Mouse (Mus musculus) right cerebral cortex, postnatal 10 days (tissue): ENCODE measurements at regions not wholly inside any gene's neighbourhood (a gene's known extent, or its start where the extent isn't known, plus 50 kb on each side); places are given as distances from the start of the nearest gene placed in this dataset.
"Not testable (repeated sequence)": the region's sequence is repeated elsewhere in the genome, so short reads cannot be mapped to it uniquely, and the experiment has no call there.

Experiments used
- DNase-seq, 2 experiments: peaks; one replicate each; pipeline ENCODE4 v3.0.0; 2021; ENCODE audit warnings: low spot score in 2 of 2

DNA sequence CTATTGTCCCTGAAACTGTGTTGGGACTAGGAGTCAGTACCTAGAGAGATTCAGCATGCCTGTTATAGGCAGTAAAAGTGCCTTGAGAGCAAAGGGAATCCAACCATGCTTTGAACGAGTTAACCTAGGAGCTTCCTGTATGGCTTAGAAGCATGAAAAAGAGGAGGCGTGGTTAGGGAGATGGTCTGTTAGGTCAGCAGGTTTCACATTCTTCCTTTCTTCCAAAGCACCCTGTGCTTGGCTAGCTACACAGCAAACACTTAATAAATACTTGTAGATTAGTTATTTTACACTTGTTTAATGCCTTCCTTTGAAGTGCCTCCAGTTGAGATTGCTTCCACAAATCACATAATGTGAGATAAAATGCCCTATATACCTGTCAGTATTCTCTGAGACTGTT is 284.9 kb upstream of the Adgra3 start:
- DNase-seq, result no peak

DNA sequence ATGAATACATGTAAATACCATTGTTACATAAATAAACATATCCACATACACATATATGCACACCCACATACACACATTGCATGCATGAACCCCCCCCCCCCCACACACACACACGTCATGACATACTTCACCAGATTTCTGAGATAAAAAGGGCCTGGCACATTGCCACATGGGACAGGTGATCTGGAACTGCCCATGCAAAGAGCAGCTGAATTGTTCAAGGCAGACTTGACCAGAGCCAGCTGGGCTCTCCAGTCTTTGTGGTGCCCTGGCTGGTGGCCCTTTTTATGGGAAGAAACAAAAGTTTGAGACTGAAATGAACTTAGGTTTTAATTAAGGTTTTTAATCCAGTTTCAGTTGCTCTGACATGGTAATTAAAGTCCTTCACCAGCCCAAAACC is 250.7 kb upstream of the Adgra3 start:
- DNase-seq, result peak; percentile 23 to 29

DNA sequence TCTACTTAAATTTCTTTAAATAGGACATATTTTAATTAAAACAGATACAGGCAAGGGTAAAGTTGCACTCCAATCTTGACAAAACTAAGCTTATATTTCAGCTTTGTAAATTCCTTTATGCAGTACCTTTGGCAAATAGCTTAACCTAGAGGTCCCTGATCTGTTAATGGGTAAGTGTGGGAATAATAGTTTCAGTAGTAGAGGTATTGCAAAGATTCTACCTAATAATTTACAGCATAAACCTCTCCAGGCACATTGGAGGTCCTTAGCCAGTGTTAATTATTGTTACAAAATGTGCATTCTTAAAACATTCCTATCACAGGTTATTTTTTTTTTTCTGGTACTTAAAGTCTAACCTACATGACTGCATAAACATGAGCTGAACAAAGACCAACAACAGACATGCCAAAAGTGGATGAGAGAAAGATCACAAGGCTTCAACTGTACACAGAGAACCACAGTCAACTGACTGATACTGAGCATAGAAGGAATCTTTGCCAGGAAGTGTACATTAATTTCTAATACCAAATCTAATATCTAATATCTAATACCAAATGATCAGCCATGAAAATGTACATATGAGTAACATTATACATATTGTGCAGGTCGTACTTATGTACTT is 245.2 kb upstream of the Adgra3 start:
- DNase-seq, result no peak

DNA sequence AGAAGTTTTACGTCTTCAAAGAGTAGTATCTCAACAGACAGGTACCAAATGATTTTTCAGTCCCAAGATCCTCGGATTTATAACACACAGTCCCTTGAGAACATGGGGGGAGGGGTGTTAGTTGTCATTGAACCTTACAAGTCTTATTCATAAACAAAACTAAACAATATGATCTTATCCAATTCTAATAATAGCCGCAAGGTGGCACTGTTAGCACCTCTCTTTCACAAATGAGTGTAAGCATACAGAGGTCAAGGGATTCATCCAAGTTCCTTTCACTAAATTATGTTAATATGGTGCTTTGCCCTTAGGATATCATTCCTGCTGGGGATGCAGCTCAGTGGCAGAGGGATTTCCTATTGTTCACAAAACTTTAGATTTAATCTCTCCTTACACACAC is 235.0 kb upstream of the Adgra3 start:
- no peak for DNase-seq

DNA sequence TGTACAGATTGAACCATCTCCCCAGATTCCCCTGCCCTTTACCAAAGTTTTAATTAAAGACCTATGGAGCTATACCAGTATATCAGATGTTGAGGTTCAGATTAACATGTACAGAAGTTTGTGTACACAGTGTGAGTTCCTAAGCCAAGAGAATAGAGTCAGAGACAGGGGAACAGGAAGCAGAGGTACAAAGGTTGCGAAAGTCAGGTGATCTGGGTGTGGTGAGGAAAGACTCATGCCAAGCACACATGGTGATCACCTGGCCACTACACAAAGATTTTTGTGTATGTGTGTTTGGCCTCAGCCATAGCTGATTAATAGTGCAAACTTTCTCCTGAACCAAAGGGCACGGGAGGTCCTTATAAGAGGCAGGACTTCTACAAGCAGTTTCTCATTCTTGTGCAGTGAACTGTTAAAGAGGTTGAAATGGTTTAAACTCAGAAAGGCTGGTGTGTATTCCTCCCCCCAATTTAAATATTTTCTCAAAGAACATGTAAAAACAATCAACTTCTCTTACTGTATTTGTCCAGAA is 232.1 kb upstream of the Adgra3 start:
- DNase-seq, result no peak

DNA sequence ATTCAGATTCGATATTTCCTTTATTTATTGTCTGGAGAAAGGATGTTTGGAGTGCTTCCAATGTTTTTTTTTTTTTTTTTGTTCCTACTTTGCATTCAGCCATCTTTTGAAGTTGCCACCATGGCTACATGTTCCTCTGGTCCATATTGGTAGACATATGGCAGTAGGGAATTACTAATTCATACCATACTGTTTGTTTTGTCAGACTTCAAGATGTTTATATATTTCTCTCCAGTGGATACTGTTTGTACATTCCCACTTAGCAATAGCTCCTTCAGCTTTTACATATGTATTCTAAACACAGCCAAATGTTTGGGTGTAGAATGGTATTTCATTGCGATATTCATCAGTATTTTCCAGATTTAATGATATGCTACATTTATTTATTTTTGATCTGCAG is 201.6 kb upstream of the Adgra3 start:
- DNase-seq, result no peak

DNA sequence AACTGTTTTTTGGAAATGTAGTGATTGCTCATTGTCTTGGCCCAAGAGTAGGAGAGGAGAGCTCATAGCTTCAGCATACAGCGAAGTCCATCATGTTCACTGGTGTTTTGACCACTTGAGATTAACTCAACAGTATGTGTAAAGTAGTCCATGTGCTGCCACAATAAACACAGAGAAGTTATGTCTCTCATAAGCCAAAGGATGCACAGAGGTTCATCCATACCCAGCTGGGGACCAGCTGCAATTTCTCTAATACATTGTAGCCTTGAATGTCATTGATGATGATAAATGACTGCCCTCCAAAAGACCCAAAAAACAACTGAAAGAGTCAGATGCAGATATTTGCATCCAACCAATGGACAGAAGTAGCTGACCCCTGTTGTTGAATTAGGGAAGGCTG is 199.2 kb upstream of the Adgra3 start:
- no peak for DNase-seq

DNA sequence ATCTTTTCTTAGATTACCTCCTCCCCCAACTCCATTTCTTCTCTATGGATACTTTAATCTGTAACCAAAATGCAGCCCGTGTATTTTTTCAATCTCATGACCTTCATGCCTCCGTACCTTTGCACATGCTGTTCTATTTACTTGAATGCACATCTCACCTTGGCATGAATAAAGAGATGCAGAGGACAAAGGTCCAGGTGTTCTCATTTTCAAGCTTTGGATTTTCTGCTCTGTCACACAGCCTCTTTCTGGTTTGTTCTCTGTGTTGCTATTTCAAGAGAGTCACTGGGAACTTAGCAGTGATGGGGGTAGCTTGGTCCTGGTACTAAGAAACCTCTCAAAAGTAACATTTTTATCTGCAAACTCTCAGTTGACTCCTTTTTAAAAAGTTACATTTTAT is 175.3 kb upstream of the Adgra3 start:
- DNase-seq, result no peak

DNA sequence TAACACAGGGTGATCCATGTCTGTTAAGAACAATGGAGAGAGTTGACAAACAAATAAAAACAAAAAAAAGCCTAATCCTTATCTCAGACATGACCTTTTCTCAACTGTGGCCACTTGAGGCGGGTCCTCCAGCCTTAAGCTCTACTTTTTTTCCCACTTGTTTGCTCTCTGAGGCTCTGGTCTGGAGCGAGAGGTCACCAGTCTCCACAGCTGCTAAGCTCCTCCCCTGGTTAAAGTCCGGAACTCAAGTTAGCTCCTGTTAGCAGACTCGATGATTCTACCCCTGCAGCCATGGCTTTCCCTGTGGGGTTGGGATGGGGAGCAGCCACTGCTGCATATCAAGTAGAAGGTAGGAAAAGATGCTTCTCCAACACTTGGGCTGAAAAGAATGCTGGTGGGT is 158.2 kb upstream of the Adgra3 start:
- DNase-seq, result no peak

DNA sequence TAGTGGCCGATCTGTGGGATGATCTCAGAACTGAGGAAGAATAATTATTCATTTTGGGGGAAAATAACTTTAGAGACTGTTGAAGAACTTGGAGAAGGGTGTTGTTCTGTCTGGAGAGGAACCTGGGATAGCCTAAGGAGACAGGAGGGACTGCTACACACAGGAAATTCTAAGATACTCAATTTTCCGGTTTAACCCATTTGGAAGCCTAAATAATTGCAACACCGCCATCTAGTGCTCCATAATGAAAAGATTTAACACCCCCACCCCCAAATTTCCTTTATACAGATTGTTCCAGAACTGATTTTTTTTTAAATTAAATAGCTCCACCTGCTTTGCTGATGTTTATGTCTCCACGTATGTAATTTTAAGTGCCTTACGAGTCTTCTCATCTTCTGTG is 157.2 kb upstream of the Adgra3 start:
- no peak for DNase-seq

DNA sequence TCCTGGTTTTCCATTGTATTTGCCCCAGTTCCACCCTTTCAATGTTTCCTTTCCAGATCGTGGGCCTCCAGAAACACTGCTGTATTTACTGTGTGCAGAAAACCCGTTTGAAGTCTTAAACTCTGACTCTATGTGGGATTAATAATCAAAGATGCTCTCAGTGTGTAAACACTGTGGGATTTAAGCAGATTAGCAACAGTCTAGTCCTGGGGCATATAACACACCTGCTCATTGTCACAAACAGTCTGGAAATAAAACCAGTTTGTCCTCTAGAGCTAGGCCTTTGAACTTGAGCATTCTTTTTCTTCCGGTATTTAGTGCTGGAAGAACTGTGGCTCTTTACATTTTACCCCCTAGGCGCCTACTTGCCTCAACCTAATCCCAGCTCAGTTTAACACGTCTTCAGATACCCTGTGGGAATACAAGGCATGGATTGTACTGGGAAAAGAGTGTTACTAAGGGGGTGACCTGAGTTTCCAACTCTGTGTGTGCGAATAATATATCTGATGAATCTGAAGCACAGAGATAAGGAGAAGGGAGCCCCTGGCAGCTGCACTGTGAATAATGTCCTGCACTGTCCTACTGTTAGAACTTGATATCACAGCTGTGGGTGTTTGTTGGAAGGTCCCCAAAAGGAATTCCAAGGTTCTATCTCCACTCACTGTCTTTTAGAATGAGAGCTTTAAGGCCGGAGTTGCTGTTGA is 143.7 kb upstream of the Adgra3 start:
- no peak for DNase-seq

DNA sequence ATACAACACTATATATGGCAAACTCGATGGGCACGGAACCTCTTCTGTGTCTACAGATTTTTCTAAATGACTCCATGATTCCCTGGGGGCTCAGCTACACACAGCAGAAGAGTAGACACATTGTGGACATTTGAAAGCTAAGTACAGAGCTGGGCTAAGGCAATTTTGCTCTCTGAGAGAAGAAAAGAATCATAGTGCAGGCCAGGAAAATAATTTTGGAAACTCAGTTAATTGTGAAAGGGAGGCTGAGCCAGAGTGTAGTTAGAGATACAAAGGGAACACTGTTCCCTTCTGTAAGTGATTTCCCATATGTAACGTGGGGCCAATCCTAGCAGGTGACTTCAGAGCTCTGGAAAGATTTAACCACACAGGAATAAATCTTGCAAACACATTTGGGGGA is 137.6 kb upstream of the Adgra3 start:
- no peak for DNase-seq

DNA sequence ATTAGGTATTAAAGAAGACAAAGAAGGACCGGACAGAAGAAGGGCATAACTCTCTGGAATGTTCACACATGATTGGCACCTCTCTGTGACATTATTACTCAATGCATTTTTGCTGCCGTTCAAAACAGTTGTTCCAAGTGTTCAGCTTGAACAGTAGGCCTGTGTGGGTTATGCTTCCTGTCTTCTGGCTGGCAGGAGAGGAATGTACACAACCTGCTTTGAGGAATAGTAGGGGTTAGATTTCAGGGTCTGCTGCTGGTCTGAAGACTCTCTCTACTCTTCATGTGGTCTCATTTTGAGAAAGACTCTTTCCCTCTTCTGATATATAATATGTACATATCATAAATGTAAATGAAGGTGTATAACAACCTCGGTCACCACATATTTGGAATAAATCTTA is 137.2 kb upstream of the Adgra3 start:
- DNase-seq, result no peak

DNA sequence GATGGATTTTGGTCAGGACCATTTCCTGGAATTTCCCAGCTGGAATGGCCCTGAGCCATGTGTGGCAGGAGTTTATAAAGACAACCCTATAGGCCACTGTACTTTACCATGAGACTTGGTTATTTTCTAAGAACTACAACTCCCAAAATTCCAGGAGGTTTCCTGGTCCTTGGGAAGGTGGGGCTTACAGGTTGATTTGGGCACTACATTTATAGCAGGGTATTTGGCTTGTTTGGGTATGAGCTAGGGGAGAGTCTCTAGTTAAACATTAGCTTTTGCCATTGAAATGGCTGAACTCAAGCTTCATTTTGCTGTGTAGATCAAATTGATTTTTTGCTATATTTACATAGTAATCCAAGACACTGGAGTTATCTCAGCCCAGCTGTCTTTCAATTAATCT is 130.6 kb upstream of the Adgra3 start:
- no peak for DNase-seq

DNA sequence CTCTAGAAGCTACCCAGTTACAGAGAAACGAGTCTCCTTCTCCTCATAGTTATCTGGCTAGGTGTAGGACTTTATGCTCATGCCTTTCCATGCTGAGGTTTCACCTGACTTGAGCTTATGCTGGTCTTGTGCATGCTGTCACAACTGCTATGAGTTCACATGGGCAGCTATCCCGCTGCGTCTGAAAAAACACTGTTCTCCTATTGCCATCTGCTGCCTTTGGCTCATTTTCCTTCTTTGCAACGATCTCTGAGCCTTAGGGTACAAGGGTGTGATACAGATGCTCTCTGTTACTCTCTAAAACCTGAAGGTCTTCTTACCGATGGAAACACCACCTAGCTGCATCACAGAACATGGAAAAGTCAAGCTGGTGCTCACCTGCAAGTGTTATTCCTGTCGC is 123.9 kb upstream of the Adgra3 start:
- no peak for DNase-seq

DNA sequence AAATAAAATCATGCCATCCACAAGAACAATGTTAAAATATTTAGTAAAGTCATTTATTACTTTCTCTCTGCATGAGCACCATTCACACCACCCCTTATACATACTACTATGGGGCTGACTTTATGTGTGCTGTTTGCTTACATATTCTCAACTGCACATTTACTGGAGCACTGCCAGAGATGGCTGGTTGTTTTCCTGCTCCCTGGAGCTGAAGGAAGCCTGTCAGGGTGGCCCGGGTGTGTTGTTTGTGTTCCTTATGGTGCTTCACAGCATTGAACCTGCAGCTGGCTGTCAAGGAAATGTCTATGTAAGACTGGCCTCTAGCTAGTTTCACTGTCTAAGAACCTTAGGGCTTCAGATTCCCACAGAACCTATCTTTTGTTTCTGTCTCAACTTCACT is 97.8 kb upstream of the Adgra3 start:
- peak in 1 of 2 experiments; percentile 21 for DNase-seq

DNA sequence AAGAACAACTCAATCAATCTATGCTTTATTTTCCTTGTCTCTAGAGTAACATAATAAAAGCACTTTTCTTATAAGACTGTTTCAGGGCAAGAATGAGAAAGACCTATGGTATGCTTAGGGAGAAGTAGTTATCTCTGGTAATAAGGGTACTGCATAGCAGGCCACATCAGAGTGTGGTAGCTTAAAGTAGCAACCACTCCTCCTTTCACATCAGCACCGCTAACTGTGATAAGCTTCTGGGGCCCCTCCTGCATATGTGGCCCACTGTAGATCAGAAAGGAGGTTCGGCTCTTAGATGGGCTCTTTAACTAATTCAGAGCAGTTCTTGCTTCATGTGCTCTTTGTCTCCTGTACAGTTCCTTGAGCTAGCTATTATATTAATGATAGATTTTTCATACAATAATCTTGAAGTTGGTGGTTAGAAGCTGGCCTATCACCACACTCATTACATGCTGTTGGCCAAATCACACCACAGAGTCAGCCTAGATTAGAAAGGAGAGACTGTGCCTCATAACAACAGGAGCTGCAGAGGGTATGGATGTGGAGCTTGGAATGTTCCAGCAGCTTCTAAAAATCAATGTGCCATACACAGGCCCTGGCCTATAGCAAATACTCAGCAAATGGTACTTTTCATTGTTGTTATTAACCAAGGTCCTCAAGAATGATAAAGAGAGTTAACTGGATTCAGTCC is 96.5 kb upstream of the Adgra3 start:
- not testable (repeated sequence) for DNase-seq

DNA sequence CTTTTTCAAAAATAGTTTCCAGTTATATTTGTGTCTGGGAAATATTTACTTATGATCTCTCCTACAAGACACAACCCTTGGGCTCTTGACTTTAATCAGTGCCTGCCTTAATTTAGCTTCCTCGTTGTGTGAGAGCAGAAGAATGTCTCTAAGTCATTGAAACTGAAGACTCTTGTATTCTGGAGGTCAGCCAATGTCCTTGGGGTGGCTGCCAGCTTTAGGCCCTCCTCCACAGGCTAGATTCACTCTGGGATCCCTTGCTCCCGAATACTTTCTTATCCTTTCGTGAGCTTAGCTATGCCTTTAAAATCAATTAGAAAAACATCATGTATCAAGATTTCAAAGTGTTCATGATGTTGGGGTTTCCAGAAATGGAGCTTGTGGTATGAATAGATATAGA is 88.1 kb upstream of the Adgra3 start:
- no peak for DNase-seq

DNA sequence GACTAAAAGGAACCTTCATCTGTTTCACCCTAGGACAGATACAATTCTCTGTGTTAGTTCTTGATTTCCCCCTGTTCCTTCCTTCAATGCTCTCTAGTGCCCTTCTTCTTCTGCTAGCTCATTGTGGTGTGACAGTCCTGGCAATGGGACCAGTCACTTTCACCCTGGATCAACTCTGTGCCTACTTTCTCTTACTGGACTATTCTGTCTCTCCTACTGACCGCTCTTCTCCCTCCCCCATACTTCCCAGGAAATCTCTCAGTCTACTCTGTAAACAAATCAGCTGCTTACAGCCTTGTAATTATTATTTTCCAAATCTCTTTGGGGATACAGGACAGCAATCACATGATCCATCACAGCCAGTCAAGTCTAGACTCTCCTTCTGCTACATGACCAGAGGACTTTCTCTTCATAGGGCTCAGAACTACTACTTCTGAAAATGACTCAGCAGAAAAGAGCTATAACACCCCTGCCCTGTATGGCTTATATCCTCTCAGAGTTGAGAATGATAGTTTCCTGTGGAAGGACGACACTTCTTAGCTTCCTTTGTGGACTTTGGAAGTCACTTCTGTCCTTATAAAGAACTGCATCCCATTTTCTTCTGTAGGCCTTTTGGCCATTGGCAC is 86.8 kb upstream of the Adgra3 start:
- no peak for DNase-seq

DNA sequence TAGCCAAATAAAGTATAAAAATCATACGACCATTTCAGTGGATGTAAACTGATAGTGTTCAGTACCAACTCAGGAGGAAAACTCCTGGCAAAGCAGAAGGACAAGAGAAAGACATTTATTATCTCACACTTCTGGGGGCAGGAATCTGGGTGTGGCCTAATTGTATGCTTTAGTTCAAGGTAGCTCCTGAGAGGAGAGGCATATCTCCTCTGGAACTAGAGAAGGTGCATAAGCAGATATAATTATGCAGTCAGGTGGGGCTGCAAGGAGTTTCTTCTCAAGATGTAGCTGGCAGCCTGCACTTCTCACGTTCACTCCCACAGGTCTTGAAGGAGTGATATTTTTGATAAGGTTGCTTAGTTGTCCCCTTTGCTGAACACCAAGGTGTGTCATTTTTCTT is 71.4 kb upstream of the Adgra3 start:
- no peak for DNase-seq

DNA sequence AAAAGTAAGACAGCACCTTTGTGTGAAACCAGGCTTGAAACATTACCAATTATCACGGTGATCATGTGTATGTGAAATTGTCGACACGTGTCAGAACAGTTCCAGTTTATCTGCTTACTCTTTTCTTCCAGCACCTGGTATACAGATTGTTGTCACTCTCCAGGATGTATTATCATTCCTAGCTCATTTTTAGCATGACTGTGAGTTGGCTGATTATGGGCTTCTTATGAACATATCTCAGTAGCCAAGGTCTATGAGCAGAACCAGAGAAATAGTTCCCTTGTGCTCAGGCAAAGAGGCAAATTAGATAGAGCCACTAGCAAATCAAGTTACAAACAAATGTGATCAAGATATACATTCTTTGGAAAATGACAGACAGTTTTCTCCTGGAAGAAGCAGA is 70.2 kb upstream of the Adgra3 start:
- DNase-seq, result no peak

DNA sequence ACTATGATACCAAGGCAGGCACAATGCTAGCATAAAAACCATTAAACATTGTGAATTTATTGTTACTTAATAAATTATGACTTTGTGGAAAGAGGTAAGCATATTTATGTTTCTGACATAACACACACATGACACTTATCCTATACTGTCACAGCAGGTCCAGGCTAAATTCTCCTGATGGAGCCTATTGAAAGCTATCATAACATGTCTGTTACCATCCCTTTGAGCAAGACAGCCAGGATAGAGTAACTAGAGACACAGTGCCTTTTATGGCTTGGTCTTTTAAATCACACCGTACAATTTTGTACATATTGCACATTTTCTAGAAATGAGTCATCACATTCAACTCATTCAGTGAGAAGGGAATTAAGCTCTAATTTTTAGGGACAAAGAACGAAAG is 67.8 kb upstream of the Adgra3 start:
- no peak for DNase-seq

DNA sequence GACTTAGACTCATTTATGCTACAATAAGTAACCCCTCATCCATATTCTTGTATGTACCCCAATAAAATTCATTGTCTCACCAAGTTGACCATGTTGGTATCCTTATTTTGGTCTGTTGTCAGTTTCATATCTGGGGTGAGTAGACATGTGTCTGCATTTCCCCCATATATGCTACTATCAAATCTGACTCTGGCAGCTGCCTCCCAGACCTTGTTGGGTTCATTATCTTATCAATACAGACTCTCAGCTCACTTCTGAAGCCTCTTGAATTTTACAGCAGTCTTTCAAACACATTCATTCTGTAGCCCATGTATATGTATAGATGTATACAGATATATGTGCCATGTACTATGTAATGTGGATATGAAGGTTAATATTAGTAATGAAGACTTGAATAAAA is 67.4 kb upstream of the Adgra3 start:
- DNase-seq, result no peak
